8 mouse cellular contexts compared by ENCODE assay signal in the genomic region with DNA sequence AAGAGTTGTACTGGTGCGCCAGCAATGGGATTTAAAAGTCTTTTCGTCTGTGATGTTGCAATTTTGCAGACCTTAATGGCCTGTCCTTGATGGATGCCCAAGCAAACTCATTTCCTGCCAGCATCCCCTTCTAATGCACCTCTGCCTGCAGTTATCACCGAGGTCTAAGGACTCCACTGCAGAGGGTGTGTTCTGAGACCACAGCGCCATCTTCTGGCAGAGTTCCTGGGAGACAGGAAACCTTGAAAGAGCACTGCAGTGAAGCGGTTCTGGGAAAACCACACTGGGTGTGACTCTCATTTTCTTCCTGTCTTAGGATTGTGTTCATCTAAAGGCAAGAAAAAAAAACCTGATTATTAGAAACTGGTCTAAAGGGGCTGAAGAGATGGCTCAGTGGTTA. TPM values are rescaled to one million over a fixed set of nuclear protein-coding genes. Genes with fewer than 3 reads are reported as not detected.
DNase-seq lines count a peak whose midpoint lies in the region; ATAC-seq lines count a peak whose summit lies in the region.

No protein-coding gene starts in this region.

- WGBS in hindbrain, embryonic 15.5 days = 39% methylated on average over 5 of the region's 5 CpGs
- 54% methylated on average over 5 of the region's 5 CpGs for WGBS in midbrain, embryonic 13.5 days

- H3K4me3 ChIP-seq in hindbrain, embryonic 15.5 days = no peak overlapping the region
- no peak overlapping the region for H3K4me3 ChIP-seq in midbrain, embryonic 13.5 days (replicated peaks)

- DNase-seq in kidney, adult 18-20 months = peak; percentile 26
- no peak for DNase-seq in kidney, adult 11 months
- DNase-seq in cerebellum, adult 18-20 months = peak; percentile 59 to 60
- peak; percentile 69 for DNase-seq in forelimb bud, embryonic 11.5 days (ENCODE audit: low read depth, low spot score)
- DNase-seq in left cerebral cortex, postnatal 4 days = peak; percentile 72
- peak; percentile 4 for DNase-seq in splenic B cell, adult 2 months (ENCODE audit: low read depth, low spot score)

- H3K36me3 ChIP-seq in hindbrain, embryonic 15.5 days = no peaks in the 10 kb centered on the region
- H3K36me3 ChIP-seq in midbrain, embryonic 13.5 days = no peaks in the 10 kb centered on the region
- no peaks in the 10 kb centered on the region for H3K36me3 ChIP-seq in splenic B cell, adult 2 months (ENCODE audit: control insufficient read depth, insufficient read depth, low read length, poor library complexity, severe bottlenecking)

- no peak overlapping the region for H3K27ac ChIP-seq in hindbrain, embryonic 15.5 days (replicated peaks)
- no peak overlapping the region for H3K27ac ChIP-seq in midbrain, embryonic 13.5 days

- no peaks in the 10 kb centered on the region for H3K9me3 ChIP-seq in hindbrain, embryonic 15.5 days
- H3K9me3 ChIP-seq in midbrain, embryonic 13.5 days = no peaks in the 10 kb centered on the region

- H3K27me3 ChIP-seq in hindbrain, embryonic 15.5 days = no peaks in the 10 kb centered on the region
- H3K27me3 ChIP-seq in midbrain, embryonic 13.5 days = 0 out of 2 replicates have a peak, but pooled peaks cover 5% of the 10 kb centered on the region
- no peaks in the 10 kb centered on the region for H3K27me3 ChIP-seq in splenic B cell, adult 2 months (ENCODE audit: control insufficient read depth, insufficient read depth, low read length, poor library complexity, severe bottlenecking)

- intact Hi-C loops in left cerebral cortex, postnatal 4 days (cut with DNase I) = no loop called here

- H3K4me2 ChIP-seq in hindbrain, embryonic 15.5 days = no peak overlapping the region
- H3K4me2 ChIP-seq in midbrain, embryonic 13.5 days (replicated peaks) = no peak overlapping the region

- peak; percentile 83 for ATAC-seq in hindbrain, embryonic 15.5 days (ENCODE audit: low FRiP score, low read depth)
- ATAC-seq in midbrain, embryonic 13.5 days = peak; percentile 70

- no peaks in the 10 kb centered on the region for H3K4me1 ChIP-seq in hindbrain, embryonic 15.5 days (replicated peaks)
- no peaks in the 10 kb centered on the region for H3K4me1 ChIP-seq in midbrain, embryonic 13.5 days (replicated peaks)

- H3K9ac ChIP-seq in hindbrain, embryonic 15.5 days = no peak overlapping the region
- no peak overlapping the region for H3K9ac ChIP-seq in midbrain, embryonic 13.5 days (replicated peaks)

RNA-seq across cellular contexts. Expression of gene Ank2, which starts 53.0 kb away (rescaled TPM):
- 157 and 193 TPM in 2 replicates for polyA plus RNA-seq in hindbrain, embryonic 15.5 days (2015; fragmentation: Nextera tagmentation; extraction: Ambion mirVana)
- total RNA-seq in left cerebral cortex, postnatal 4 days (2021) = 1,000 to 10,000 TPM in 1 of 2 experiments, 100 to 1,000 TPM in 1; 971 to 1,020 TPM
- polyA plus RNA-seq in midbrain, embryonic 13.5 days (2015; fragmentation: Nextera tagmentation; extraction: Ambion mirVana) = 186 and 204 TPM in 2 replicates
